Mouse (Mus musculus): ENCODE data around the gene Hook2. TPM values are rescaled to one million over a fixed set of nuclear protein-coding genes. Genes with fewer than 3 reads are reported as not detected.

Gene Hook2
- 8.6 and 12.0 TPM in 2 replicates for total RNA-seq (2017)

GRCm38 (mm10) chr8:84990349-84990748, at the start of gene Hook2:
TSS of gene Hook2 (plus strand) at chr8:84990603.
- peak; percentile 73 for ATAC-seq (ENCODE audit: extremely low read depth, insufficient number of reproducible peaks, low FRiP score, poor library complexity, severe bottlenecking)

GRCm38 (mm10) chr8:84943699-84944098, 46.7 kb upstream of the Hook2 start:
- no peak for ATAC-seq (ENCODE audit: extremely low read depth, insufficient number of reproducible peaks, low FRiP score, poor library complexity, severe bottlenecking)

- ATAC-seq (ENCODE audit: extremely low read depth, insufficient number of reproducible peaks, low FRiP score, poor library complexity, severe bottlenecking), result no peak
Measured at GRCm38 (mm10) chr8:84944478-84945160, 45.8 kb upstream of the Hook2 start.

- no peak for ATAC-seq (ENCODE audit: extremely low read depth, insufficient number of reproducible peaks, low FRiP score, poor library complexity, severe bottlenecking)
Measured at GRCm38 (mm10) chr8:84945235-84945632, 45.2 kb upstream of the Hook2 start.

GRCm38 (mm10) chr8:84945633-84946527, 44.5 kb upstream of the Hook2 start:
- ATAC-seq (ENCODE audit: extremely low read depth, insufficient number of reproducible peaks, low FRiP score, poor library complexity, severe bottlenecking), result no peak

- ATAC-seq (ENCODE audit: extremely low read depth, insufficient number of reproducible peaks, low FRiP score, poor library complexity, severe bottlenecking), result no peak
Measured at GRCm38 (mm10) chr8:84946528-84947240, 43.7 kb upstream of the Hook2 start, which contains the start of gene Rtbdn. TSS of gene Rtbdn (plus strand) at chr8:84946991.

GRCm38 (mm10) chr8:84947241-84947545, 43.2 kb upstream of the Hook2 start:
- no peak for ATAC-seq (ENCODE audit: extremely low read depth, insufficient number of reproducible peaks, low FRiP score, poor library complexity, severe bottlenecking)

DNA sequence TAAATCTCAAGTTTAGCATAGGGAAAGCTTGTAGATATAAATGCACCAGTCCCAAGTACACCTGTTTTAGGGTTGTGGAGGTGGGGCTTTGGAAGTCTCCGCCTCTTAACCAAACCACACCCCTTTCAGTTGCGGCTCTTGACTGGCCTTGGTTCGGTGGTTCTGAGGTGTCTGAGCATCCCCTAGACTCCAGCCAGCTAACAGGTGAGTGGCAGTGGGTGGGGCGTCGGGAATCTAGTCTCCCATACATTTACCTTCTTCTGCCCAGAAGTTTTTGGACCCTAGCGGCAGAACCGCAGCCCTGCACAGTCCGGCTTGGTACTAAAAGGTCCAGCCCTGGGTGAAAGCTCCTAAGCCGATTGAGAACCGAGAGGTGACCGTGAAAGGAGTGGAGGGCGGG, 40.6 kb upstream of the Hook2 start:
- ATAC-seq (ENCODE audit: extremely low read depth, insufficient number of reproducible peaks, low FRiP score, poor library complexity, severe bottlenecking), result no peak

GRCm38 (mm10) chr8:84952612-84953255, 37.7 kb upstream of the Hook2 start:
- no peak for ATAC-seq (ENCODE audit: extremely low read depth, insufficient number of reproducible peaks, low FRiP score, poor library complexity, severe bottlenecking)

- ATAC-seq (ENCODE audit: extremely low read depth, insufficient number of reproducible peaks, low FRiP score, poor library complexity, severe bottlenecking), result peak; percentile 48; the same call in 1 of the 2 replicates
Measured at GRCm38 (mm10) chr8:84956768-84957167, 33.6 kb upstream of the Hook2 start.

GRCm38 (mm10) chr8:84959811-84960210, 30.6 kb upstream of the Hook2 start:
- ATAC-seq (ENCODE audit: extremely low read depth, insufficient number of reproducible peaks, low FRiP score, poor library complexity, severe bottlenecking), result no peak

GRCm38 (mm10) chr8:84963952-84964351, 26.5 kb upstream of the Hook2 start:
- ATAC-seq (ENCODE audit: extremely low read depth, insufficient number of reproducible peaks, low FRiP score, poor library complexity, severe bottlenecking), result no peak

DNA sequence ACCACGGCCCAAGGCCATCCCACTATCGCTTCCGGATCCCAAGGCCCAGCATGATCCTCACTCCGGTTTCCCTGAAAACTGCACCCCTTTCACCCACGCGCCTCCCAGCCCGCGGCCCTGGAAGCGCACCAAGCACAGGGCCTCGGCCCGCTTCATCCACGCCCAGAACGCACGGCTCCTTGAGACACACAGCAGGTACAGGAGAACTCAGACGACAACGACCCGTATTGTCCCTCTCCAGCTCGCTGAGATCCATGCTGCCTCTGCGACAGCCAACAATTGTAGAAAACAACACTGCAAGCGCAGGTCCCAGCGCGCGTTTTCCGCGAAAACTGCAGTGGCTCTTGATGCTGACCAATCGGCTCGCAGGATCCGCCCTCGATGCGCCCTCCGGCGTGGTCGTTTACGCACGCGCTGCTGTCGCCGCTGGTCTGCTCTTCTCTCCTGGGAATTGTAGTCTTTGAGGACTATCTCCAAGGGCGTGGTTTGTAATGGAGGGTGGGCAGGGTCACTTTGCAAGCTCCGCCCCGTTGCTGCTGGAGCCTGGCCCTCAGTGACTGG, 24.6 kb upstream of the Hook2 start:
- peak; percentile 89 for ATAC-seq (ENCODE audit: extremely low read depth, insufficient number of reproducible peaks, low FRiP score, poor library complexity, severe bottlenecking)

DNA sequence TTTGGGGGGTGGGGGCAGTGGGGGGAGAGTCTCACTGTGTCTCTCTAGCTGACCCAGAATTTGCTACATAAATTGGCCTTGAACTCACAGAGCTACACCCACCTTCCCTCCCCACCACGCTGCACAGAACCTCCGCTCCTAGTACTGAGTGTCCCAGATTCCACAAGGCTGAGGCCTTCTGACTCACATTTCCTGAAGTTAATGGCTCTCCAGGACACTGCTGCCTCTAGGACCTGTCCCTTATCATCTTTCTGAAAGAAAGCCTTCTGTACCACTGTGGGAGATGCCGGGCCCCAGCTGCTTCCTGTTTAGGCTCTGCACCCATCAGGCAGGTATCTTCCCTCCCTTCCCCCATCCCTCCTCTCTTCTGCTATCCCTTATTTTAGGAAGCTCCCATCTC, 23.8 kb upstream of the Hook2 start:
- ATAC-seq (ENCODE audit: extremely low read depth, insufficient number of reproducible peaks, low FRiP score, poor library complexity, severe bottlenecking), result no peak

DNA sequence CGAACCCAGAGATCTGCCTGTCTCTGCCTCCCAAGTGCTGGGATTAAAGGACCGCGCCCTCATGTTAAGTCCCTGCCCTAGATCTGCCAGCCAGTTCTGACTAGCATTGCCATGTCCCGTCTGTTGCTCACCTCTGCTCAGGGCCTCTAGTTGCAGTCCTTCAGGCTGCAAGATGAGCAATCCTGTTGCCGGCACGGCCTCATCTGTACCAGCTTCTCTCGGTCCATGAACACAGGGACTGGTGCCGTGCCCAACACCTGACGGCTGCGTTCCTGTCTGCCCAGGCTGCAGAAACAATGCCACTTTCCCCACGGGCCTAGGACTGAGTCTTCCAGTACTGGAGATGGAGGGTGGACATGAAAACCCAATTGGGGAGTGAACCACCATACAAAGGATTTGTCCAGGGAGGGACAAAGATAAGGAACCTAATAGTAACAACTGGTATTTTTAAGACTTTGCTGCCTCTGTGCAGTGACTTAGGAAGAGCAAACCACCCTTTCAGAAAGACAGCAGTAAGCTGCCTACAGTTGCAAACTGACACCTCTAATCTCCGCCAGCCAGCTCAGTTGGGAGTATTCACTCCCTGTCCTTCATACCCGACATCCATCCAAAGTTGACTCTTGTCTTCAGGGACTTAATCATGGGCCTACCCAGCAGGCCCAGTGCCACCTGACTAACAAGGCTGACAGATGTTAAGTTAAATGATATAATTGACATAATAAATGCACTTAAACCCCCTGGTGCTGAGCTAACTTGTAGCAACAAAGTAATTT, 22.7 kb upstream of the Hook2 start:
- no peak for ATAC-seq (ENCODE audit: extremely low read depth, insufficient number of reproducible peaks, low FRiP score, poor library complexity, severe bottlenecking)

DNA sequence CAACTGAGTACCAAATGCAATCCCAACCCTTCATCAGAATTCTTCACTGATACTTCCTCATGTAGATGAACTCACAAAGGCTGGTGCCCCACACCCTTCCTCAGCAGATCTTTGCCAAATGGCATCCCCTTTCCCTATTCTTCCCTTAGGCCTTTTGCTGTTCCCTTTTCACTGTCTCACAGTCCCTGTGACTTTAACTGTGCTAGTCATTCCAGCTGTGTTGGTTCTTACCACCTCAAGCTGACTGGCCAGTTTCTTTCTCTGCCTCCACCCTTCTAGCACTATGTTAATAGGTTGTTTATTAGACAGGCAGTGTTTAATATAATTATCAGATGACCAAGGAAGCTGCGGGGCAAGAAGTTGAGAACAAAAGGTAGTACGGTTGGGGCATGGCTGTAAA, 21.8 kb upstream of the Hook2 start:
- ATAC-seq (ENCODE audit: extremely low read depth, insufficient number of reproducible peaks, low FRiP score, poor library complexity, severe bottlenecking), result no peak

GRCm38 (mm10) chr8:84969241-84970134, 20.9 kb upstream of the Hook2 start, which contains the start of the genes Gm49661, Prdx2 and Rnaseh2a:
TSS of gene Gm49661 (minus strand) at chr8:84969433.
TSS of gene Prdx2 (plus strand) at chr8:84969587.
TSS of gene Rnaseh2a (minus strand) at chr8:84969767.
- ATAC-seq (ENCODE audit: extremely low read depth, insufficient number of reproducible peaks, low FRiP score, poor library complexity, severe bottlenecking), result no peak
